Mouse (Mus musculus) liver, adult 2 months (tissue): ENCODE measurements around the gene Pik3ap1. TPM values are rescaled to one million over a fixed set of nuclear protein-coding genes. Genes with fewer than 3 reads are reported as not detected.

Experiments
- DNase-seq: peaks from one replicate; pipeline ENCODE4 v3.0.0-alpha.2; 2011; ENCODE audit warnings: low read depth, low spot score; ENCODE audit errors: extremely low read depth
- H3K27ac ChIP-seq: fragments of 200-500 bp; replicated peaks from 2 replicates; pipeline ENCODE4 v1.5.1; 2012; ENCODE audit warnings: low read depth, mild to moderate bottlenecking, control low read depth, inconsistent platforms, low read length; ENCODE audit not compliant: insufficient read depth
- H3K27me3 ChIP-seq: fragments of 200-500 bp; 2 replicates; pipeline ENCODE4 v1.6.1; 2012; ENCODE audit warnings: mild to moderate bottlenecking, moderate library complexity, low read length, inconsistent platforms; ENCODE audit not compliant: control insufficient read depth, insufficient read depth
- H3K36me3 ChIP-seq: fragments of 200-500 bp; 2 replicates; pipeline ENCODE4 v1.6.1; 2012; ENCODE audit warnings: low read length, inconsistent platforms; ENCODE audit not compliant: control insufficient read depth, insufficient read depth
- H3K4me1 ChIP-seq: fragments of 200-500 bp; 2 replicates; pipeline ENCODE4 v1.6.1; 2011; ENCODE audit warnings: low read length; ENCODE audit not compliant: control insufficient read depth, insufficient read depth
- H3K4me3 ChIP-seq: fragments of 200-500 bp; 2 replicates; pipeline ENCODE4 v1.5.1; 2011; ENCODE audit warnings: low read depth, mild to moderate bottlenecking, control low read depth, low read length, moderate library complexity; ENCODE audit not compliant: insufficient read depth
- H3K79me2 ChIP-seq: fragments of 200-500 bp; 2 replicates; pipeline ENCODE4 v1.6.1; 2012; ENCODE audit warnings: inconsistent platforms, mild to moderate bottlenecking, low read length, moderate library complexity; ENCODE audit not compliant: control insufficient read depth, insufficient read depth
- H3K9ac ChIP-seq: fragments of 200-500 bp; 2 replicates; pipeline ENCODE4 v1.6.1; 2012; ENCODE audit warnings: low read depth, mild to moderate bottlenecking, control low read depth, inconsistent platforms, low read length
- CTCF ChIP-seq: fragments of 200-500 bp; IDR thresholded peaks from 2 replicates; pipeline ENCODE4 v1.5.1; 2011; ENCODE audit warnings: low read depth, low read length, control low read depth
- POLR2A ChIP-seq: fragments of 200-500 bp; IDR thresholded peaks from 2 replicates; pipeline ENCODE4 v1.6.1; 2011; ENCODE audit warnings: low read length, control low read depth; ENCODE audit not compliant: insufficient read depth; ENCODE audit errors: extremely low read depth
- WGBS: fragments of 180-500 bp; shearing (Covaris S2); methylation state at CpG from one replicate; pipeline ENCODE4 v1.1.7; 2018; 5-methylcytosine and 5-hydroxymethylcytosine counted together
- polyA plus RNA-seq: library from polyadenylated mRNA; depleted of rRNA; stranded (reverse); fragments of >200 nt; gene quantifications from 2 replicates; pipeline ENCODE4 v1.2.3, GENCODE M21; 2012
- total RNA-seq: library from RNA; depleted of rRNA; stranded (reverse); fragments of >200 nt; gene quantifications from 2 replicates; pipeline ENCODE4 v1.2.3, GENCODE M21; 2014

Pik3ap1 gene
- total and polyA plus RNA-seq, 2 experiments = 21.7 to 31.9 TPM

GRCm38 (mm10) chr19:41417995-41418394 lies 33.1 kb upstream of the Pik3ap1 start:
- H3K27ac ChIP-seq = no peak overlapping the region
- peak; percentile 89 for DNase-seq
- 25% methylated on average over 5 of the region's 5 CpGs for WGBS
- H3K4me3 ChIP-seq = no peak overlapping the region
- H3K4me1 ChIP-seq = peaks cover 5% of the 10 kb centered on the region
- no peaks in the 10 kb centered on the region for H3K79me2 ChIP-seq
- TF ChIP-seq CTCF (no peak), POLR2A (no peak)
- no peaks in the 10 kb centered on the region for H3K36me3 ChIP-seq
- no peak overlapping the region for H3K9ac ChIP-seq
- H3K27me3 ChIP-seq = no peaks in the 10 kb centered on the region

DNA sequence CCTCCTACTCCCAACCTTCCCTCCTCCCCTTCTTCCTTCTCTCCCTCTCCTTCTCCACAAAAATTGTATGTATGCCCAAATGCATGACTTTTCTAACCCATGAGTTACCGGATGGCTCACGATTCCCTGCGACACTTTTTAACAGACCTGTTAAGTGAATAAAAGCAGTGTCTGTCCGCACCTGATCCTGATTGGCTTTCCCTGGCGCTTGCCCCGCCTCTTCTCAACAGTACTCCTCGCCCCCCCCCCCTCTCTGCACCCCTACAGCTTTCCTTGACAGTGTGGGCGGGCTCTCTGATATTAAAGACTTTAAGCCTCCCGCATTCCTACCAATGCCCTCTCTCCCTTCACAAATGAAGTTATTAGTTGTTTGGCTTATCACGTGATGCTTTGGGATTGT lies 31.3 kb upstream of the Pik3ap1 start:
- 63% methylated on average over 10 of the region's 10 CpGs for WGBS

GRCm38 (mm10) chr19:41402603-41403002 lies 17.7 kb upstream of the Pik3ap1 start:
- no peaks in the 10 kb centered on the region for H3K79me2 ChIP-seq
- H3K36me3 ChIP-seq = no peaks in the 10 kb centered on the region
- no peaks in the 10 kb centered on the region for H3K27me3 ChIP-seq
- no peak overlapping the region for H3K4me3 ChIP-seq
- no peaks in the 10 kb centered on the region for H3K4me1 ChIP-seq
- DNase-seq = peak; percentile 43
- H3K27ac ChIP-seq = no peak overlapping the region
- WGBS = 76% methylated on average over 8 of the region's 8 CpGs
- TF ChIP-seq CTCF (no peak), POLR2A (no peak)
- H3K9ac ChIP-seq = no peak overlapping the region

More for the DNA sequence above, 31.3 kb upstream of the Pik3ap1 start:
- H3K36me3 ChIP-seq = no peaks in the 10 kb centered on the region
- DNase-seq = no peak
- peaks cover 5% of the 10 kb centered on the region for H3K4me1 ChIP-seq
- no peak overlapping the region for H3K27ac ChIP-seq
- H3K4me3 ChIP-seq = no peak overlapping the region
- no peak for TF ChIP-seq CTCF
- TF ChIP-seq POLR2A = no peak
- H3K9ac ChIP-seq = no peak overlapping the region
- H3K27me3 ChIP-seq = no peaks in the 10 kb centered on the region
- no peaks in the 10 kb centered on the region for H3K79me2 ChIP-seq

DNA sequence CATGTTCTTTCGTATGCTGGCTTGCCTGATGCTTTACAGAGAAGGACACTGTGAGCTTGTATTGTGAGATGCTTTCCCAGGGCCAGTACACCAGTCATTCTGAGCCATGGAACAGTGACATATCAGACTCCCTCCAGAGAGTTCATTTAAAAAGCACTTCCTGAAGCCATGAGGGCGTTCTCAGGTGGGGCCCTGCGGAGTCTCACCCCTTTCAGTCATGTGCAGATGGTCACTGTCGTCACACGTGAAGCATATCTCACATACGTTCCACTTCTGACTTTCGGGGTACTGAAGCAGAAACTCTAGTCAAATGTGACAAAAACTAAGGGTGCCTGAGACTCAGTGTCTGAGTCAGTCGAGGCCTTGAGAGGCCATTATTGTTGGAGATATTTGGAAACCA lies 6.0 kb upstream of the Pik3ap1 start:
- no peak for DNase-seq
- TF ChIP-seq POLR2A (no peak), CTCF (no peak)
- Histone ChIP-seq H3K36me3 (no peaks in the 10 kb centered on the region), H3K79me2 (no peaks in the 10 kb centered on the region), H3K4me3 (no peak overlapping the region), H3K4me1 (peaks cover 22% of the 10 kb centered on the region), H3K9ac (no peak overlapping the region), H3K27ac (no peak overlapping the region), H3K27me3 (no peaks in the 10 kb centered on the region)
- WGBS = 93% methylated on average over 8 of the region's 8 CpGs

- WGBS = 50% methylated on average over 6 of the region's 6 CpGs
- Histone ChIP-seq H3K36me3 (no peaks in the 10 kb centered on the region), H3K79me2 (0 out of 2 replicates have a peak, but pooled peaks cover 5% of the 10 kb centered on the region), H3K9ac (no peak overlapping the region), H3K27me3 (no peaks in the 10 kb centered on the region), H3K4me3 (no peak overlapping the region), H3K27ac (no peak overlapping the region), H3K4me1 (peaks cover 29% of the 10 kb centered on the region)
- no peak for TF ChIP-seq POLR2A
- no peak for TF ChIP-seq CTCF
- DNase-seq = no peak
Observed at GRCm38 (mm10) chr19:41389351-41389750, 4.4 kb upstream of the Pik3ap1 start.

GRCm38 (mm10) chr19:41388242-41388641 lies 3.3 kb upstream of the Pik3ap1 start:
- Histone ChIP-seq H3K9ac (no peak overlapping the region), H3K27me3 (no peaks in the 10 kb centered on the region), H3K36me3 (no peaks in the 10 kb centered on the region), H3K79me2 (peaks cover 13% of the 10 kb centered on the region), H3K4me3 (no peak overlapping the region), H3K27ac (peak overlapping the region; percentile 38), H3K4me1 (peaks cover 36% of the 10 kb centered on the region)
- 34% methylated on average over 7 of the region's 7 CpGs for WGBS
- peak; percentile 100 for DNase-seq
- no peak for TF ChIP-seq POLR2A
- no peak for TF ChIP-seq CTCF
